Mouse (Mus musculus) cortical plate, adult 2 months (tissue): ENCODE measurements around the gene Dgki.

Source experiments
- CTCF ChIP-seq: fragments of 200-500 bp; IDR thresholded peaks from 2 replicates; pipeline ENCODE4 v1.5.1; 2011; ENCODE audit warnings: mild to moderate bottlenecking, control low read depth, low read length; ENCODE audit not compliant: insufficient read depth; ENCODE audit errors: extremely low read depth
- POLR2A ChIP-seq: fragments of 200-500 bp; IDR thresholded peaks from 2 replicates; pipeline ENCODE4 v1.6.1; 2011; ENCODE audit warnings: mild to moderate bottlenecking, low read length, control low read depth; ENCODE audit not compliant: insufficient read depth; ENCODE audit errors: extremely low read depth

- TF ChIP-seq POLR2A = no peak
- TF ChIP-seq CTCF = no peak
These were observed 8.8 kb downstream of the Dgki start for GRCm38 (mm10) chr6:37291171-37291570.
